Mouse (Mus musculus): ENCODE measurements around the gene Mpp1.

DNA sequence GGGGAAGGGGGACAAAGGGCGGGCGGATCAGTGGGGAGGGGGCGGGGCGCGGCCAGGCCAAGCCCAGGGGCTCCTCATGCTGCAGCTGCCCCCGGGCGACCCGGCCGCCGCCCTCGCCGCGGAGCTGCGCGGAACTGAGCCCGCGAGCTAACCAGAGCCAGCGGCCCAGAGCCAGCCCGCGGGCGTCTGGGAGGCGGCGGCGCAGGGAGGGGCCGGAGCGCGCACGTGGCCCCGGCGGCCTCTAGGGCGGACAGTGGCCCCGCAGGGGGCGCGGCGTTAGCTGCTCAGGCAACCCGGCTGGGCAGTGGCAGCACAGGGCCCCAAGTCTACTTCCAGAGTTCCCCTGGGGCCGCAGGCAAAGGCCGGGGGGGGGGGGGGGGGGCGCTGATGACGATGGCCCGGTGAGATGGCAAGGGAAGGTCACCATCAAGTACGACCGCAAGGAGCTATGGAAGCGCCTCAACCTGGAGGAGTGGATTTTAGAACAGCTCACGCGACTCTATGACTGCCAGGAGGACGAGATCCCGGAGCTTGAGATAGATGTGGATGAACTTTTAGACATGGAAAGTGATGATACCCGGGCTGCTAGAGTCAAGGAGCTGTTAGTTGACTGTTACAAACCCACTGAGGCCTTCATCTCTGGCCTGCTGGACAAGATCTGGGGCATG lies 24.9 kb upstream of the Mpp1 start:
- TF ChIP-seq POLR2A (IDR thresholded peaks at IDR 0.05; ENCODE audit: control insufficient read depth in 1 of 2, insufficient read depth in 1 of 2, low read depth in 1 of 2, low read length in 2 of 2, poor library complexity in 1 of 2) (no peak), KAT2A (conservative IDR thresholded peaks at IDR 0.05; ENCODE audit: low read depth, low read length) (no peak), UBTF (IDR thresholded peaks at IDR 0.05; ENCODE audit: borderline replicate concordance, insufficient read depth, low read depth, low read length) (no peak), CTCF (IDR thresholded peaks at IDR 0.05 in 2 of 3, conservative IDR thresholded peaks at IDR 0.05 in 1 of 3; ENCODE audit: control insufficient read depth in 1 of 3, insufficient read depth in 1 of 3, low read depth in 2 of 3, low read length in 3 of 3, poor library complexity in 1 of 3, severe bottlenecking in 1 of 3) (no peak), ZC3H11A (IDR thresholded peaks at IDR 0.05; ENCODE audit: low read depth, low read length) (no peak), NELFE (IDR thresholded peaks at IDR 0.05; ENCODE audit: low read depth, low read length) (no peak), GATA1 (IDR thresholded peaks at IDR 0.05; ENCODE audit: low read depth, low read length) (no peak), TAL1 (IDR thresholded peaks at IDR 0.05; ENCODE audit: low read length) (no peak), USF1 (IDR thresholded peaks at IDR 0.05; ENCODE audit: low read depth, low read length) (0 out of 2 replicates have a peak, but pooled peaks have one; percentile 34), MYC (IDR thresholded peaks at IDR 0.05; ENCODE audit: low read depth, low read length) (no peak), POLR2AphosphoS2 (IDR thresholded peaks at IDR 0.05; ENCODE audit: low read length) (no peak), SMC3 (IDR thresholded peaks at IDR 0.05; ENCODE audit: low read depth, low read length) (no peak), TCF12 (IDR thresholded peaks at IDR 0.05; ENCODE audit: low read depth, low read length) (no peak)

Measured in MEL (cell line).